ENCODE assay signal across 16 mouse cellular contexts in the genomic region with DNA sequence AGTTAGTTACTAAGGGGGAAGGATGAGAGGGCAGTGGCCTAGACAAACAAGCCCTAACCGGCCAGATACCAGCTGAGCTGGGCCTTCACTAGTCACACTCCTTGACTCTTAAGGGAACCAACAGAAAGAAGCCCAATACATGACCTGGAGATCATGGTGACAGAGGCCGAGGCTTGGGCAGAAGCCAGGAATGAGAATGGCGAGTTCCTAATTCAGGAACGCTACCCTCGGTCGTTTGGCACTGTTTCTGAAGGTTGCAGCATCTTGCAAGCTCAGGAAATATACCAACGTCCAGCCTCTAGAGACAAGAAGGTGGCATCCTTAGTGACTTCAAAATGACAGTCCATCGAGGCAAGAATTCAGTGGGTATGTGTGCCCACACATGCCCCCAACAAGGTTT. TPM values are rescaled to one million over a fixed set of nuclear protein-coding genes. Genes with fewer than 3 reads are reported as not detected.
A peak's percentile ranks its signal among the peaks of the same experiment; 100 is the strongest.
DNase-seq lines count a peak whose midpoint lies in the region; TF ChIP-seq lines count a peak whose summit lies in the region.
"Had no signal": no experiment of that assay in that cellular context is flagged by ENCODE, and none has a peak within 500 bp of the region (broad histone marks: within the 10 kb centered on the region; RNA-seq: fewer than 3 reads in every experiment).

No protein-coding gene starts in this region.

- intact Hi-C loops in left cerebral cortex, postnatal 4 days (cut with DNase I) = no loop called here

- DNase-seq in adrenal gland, postnatal 10 days = peak; percentile 35
- DNase-seq in adrenal gland, adult 8-10 months = no peak
- peak; percentile 60 for DNase-seq in cerebellum, adult 9-10 months
- DNase-seq in cerebellum, adult 8-10 months = no peak
- DNase-seq in adipocyte (ENCODE audit: low spot score) = peak; percentile 67
- no peak for DNase-seq in left cerebral cortex, postnatal 4 days
- DNase-seq: B cell, adult 2 months; gastrocnemius, postnatal 36 days; heart, adult 11 months; heart, postnatal 36 days; kidney, adult 2 months had no signal

- no peak for TF ChIP-seq CTCF in E14TG2a.4 (conservative IDR thresholded peaks at IDR 0.05; ENCODE audit: low read length)

- H3K27me3 ChIP-seq in E14TG2a.4 (ENCODE audit: insufficient read depth, low read length) = no peaks in the 10 kb centered on the region
- H3K27me3 ChIP-seq: hindbrain, embryonic 15.5 days had no signal

- peak overlapping the region; percentile 29 for H3K4me3 ChIP-seq in E14TG2a.4 (replicated peaks; ENCODE audit: low read length)
- H3K4me3 ChIP-seq: embryonic facial prominence, embryonic 12.5 days; heart, embryonic 13.5 days; hindbrain, embryonic 15.5 days had no signal

- peaks cover 40% of the 10 kb centered on the region for H3K36me3 ChIP-seq in E14TG2a.4 (ENCODE audit: insufficient read depth, low read length)

- peaks cover 92% of the 10 kb centered on the region for H3K4me1 ChIP-seq in E14TG2a.4 (replicated peaks; ENCODE audit: low read depth, low read length)

- H3K9me3 ChIP-seq in E14TG2a.4 (ENCODE audit: low read length) = no peaks in the 10 kb centered on the region
- H3K9me3 ChIP-seq: embryonic facial prominence, embryonic 12.5 days; forebrain, embryonic 15.5 days; heart, embryonic 13.5 days; hindbrain, embryonic 15.5 days had no signal

RNA-seq across cellular contexts. Expression of a gene that starts 1.2 kb away (rescaled TPM):
- 10 to 100 TPM in 1 of 2 experiments, 1 to 10 TPM in 1; 7.4 to 16.9 TPM for total RNA-seq in adrenal gland, postnatal 10 days (2021)
- 10 to 100 TPM in 3 of 4 experiments, 1 to 10 TPM in 1; 6.8 to 18.6 (median 14.5) TPM for total RNA-seq in adrenal gland, adult 8-10 months (2022)
- total RNA-seq in left cerebral cortex, postnatal 4 days (2021) = 100 to 1,000 TPM; 291 to 312 TPM

RNA-seq across cellular contexts. Expression of a gene that starts 1.8 kb away (rescaled TPM):
- total RNA-seq in adrenal gland, postnatal 10 days (2021) = 100 to 1,000 TPM; 151 to 164 TPM
- 100 to 1,000 TPM; 175 to 202 (median 198) TPM for total RNA-seq in adrenal gland, adult 8-10 months (2022)
- 100 to 1,000 TPM; 298 to 302 TPM for total RNA-seq in left cerebral cortex, postnatal 4 days (2021)

RNA-seq across cellular contexts. Expression of a gene that starts 24.5 kb away (rescaled TPM):
- total RNA-seq in adrenal gland, postnatal 10 days (2021) = 10 to 100 TPM; 42.9 to 66.4 TPM
- 10 to 100 TPM; 43.1 to 84.1 (median 62.3) TPM for total RNA-seq in adrenal gland, adult 8-10 months (2022)
- 10 to 100 TPM; 47.7 to 51.5 TPM for total RNA-seq in left cerebral cortex, postnatal 4 days (2021)

RNA-seq across cellular contexts. Expression of a gene that starts 47.2 kb away (rescaled TPM):
- total RNA-seq in adrenal gland, postnatal 10 days (2021) = 10 to 100 TPM; 82.6 to 86.3 TPM
- total RNA-seq in adrenal gland, adult 8-10 months (2022) = 100 to 1,000 TPM in 1 of 4 experiments, 10 to 100 TPM in 3; 79.7 to 107 (median 92.0) TPM
- 10 to 100 TPM; 65.3 to 65.5 TPM for total RNA-seq in left cerebral cortex, postnatal 4 days (2021)

RNA-seq across cellular contexts. Expression of a gene that starts 53.0 kb away (rescaled TPM):
- total RNA-seq in adrenal gland, postnatal 10 days (2021) = 10 to 100 TPM; 27.7 to 30.9 TPM
- total RNA-seq in adrenal gland, adult 8-10 months (2022) = 10 to 100 TPM; 53.2 to 59.6 (median 57.1) TPM
- 10 to 100 TPM; 23.8 to 25.0 TPM for total RNA-seq in left cerebral cortex, postnatal 4 days (2021)

Comparison
In these comparisons a context has a peak if more than half of its experiments do, and no peak if none do; other contexts are left out.
1. DNase-seq: peak in adrenal gland, postnatal 10 days (single experiment), cerebellum, adult 9-10 months (single experiment) and adipocyte (single experiment); none in adrenal gland, adult 8-10 months (single experiment), cerebellum, adult 8-10 months (single experiment) and left cerebral cortex, postnatal 4 days (single experiment).
2. RNA of a gene that starts 1.2 kb away (total RNA-seq): 291 to 312 TPM in left cerebral cortex, postnatal 4 days; 7.4 to 16.9 TPM in adrenal gland, postnatal 10 days and 6.8 to 18.6 TPM in adrenal gland, adult 8-10 months; every median in the first group is over 10 times any median in the second.